Mouse (Mus musculus): Measurements from ENCODE around the gene Herpud1.

GRCm38 (mm10) chr8:94363288-94363688 lies 22.9 kb upstream of the Herpud1 start:
- TF ChIP-seq CTCF (IDR thresholded peaks at IDR 0.05; ENCODE audit: extremely low read depth, insufficient read depth, low read length) (no peak), POLR2A (IDR thresholded peaks at IDR 0.05; ENCODE audit: extremely low read depth, insufficient read depth, low read length) (no peak)
